Mouse (Mus musculus): Measurements from ENCODE around the gene Eml6. TPM values are rescaled to one million over a fixed set of nuclear protein-coding genes. Genes with fewer than 3 reads are reported as not detected.

The Eml6 gene
- polyA plus RNA-seq, 1 experiment from 2014 or later: 1.4 TPM

DNA sequence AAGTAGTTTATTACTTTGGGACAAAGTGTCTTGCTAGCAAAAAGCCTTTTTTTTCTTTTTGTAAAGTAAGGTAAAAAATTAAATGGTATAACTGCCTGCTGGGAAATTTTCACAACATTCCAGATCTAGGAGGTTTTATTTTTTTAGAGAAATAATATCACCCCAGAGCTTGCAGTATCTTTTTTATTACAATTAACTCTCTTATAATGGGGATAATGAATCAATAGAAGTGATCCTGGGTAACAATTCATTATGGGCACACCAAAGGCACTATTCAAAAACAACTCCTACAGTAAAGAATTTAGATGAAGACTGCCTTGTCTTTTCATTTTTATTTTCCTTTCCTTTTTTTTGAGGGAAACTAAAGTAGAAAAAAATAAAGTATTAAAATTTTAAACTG is 331.1 kb downstream of the Eml6 start:
- no peak for ATAC-seq (ENCODE audit: low FRiP score)
- Histone ChIP-seq H3K9me3 (no peaks in the 10 kb centered on the region), H3K4me3 (replicated peaks) (peak overlapping the region; percentile 17; the same call in 1 of the 2 replicates), H3K9ac (no peak overlapping the region), H3K27me3 (no peaks in the 10 kb centered on the region), H3K36me3 (replicated peaks) (no peaks in the 10 kb centered on the region), H3K27ac (no peak overlapping the region), H3K4me2 (peak overlapping the region; percentile 57; the same call in 1 of the 2 replicates), H3K4me1 (peaks cover 16% of the 10 kb centered on the region)

DNA sequence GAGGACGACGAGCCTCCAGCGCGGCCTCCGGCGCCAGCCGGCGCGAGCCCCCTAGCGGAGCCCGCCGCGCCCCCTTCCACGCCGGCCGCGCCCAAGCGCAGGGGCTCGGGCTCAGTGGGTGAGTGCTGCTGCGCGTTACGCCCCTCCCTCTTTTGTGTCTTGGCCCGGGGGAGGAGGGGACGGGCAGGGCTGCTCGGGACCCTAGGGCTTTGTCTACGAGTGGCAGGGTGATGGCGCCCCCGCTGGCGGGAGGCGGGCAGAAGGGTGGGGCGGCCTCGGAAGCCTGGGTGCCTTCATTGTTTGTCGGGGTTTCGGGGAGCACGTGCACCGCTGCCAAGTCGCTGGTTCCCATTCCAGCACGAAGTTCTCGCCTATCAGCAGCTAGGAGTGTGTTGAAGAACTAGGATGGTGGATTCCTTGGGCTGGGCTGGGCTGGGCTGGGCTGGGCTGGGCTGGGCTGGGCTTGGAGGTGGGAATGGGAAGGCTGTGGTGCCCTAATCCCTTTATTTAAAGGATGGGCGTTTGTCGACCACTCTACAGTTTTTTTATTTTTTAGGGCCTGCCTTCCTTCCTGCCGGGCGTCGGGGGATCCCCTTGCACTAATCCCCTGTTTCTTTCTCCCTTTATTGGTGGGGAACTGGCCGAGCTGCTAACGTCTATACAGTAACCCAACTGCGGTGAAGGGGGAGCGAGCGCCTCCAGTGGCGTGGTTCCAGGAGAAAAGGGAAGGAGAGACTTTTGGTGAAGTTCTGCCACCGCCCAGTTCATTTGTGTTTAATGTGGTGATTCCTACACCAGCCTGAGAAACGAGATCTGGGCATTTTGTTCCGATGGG is 332.0 kb downstream of the Eml6 start:
- Histone ChIP-seq H3K9me3 (no peaks in the 10 kb centered on the region), H3K27ac (peak overlapping the region; percentile 99), H3K9ac (peak overlapping the region; percentile 97), H3K4me1 (peaks cover 16% of the 10 kb centered on the region), H3K27me3 (no peaks in the 10 kb centered on the region), H3K4me2 (peak overlapping the region; percentile 57), H3K4me3 (replicated peaks) (peak overlapping the region; percentile 97), H3K36me3 (replicated peaks) (no peaks in the 10 kb centered on the region)
- peak; percentile 93 for ATAC-seq (ENCODE audit: low FRiP score)
- under 1% methylated on average over 53 of the region's 53 CpGs for WGBS

Other genes starting within 250 kb of the Eml6 start
- 0.06 and 0.13 TPM in 2 replicates for gene 4931440F15Rik, start 200.4 kb downstream of the Eml6 start, polyA plus RNA-seq (2016; fragmentation: Nextera tagmentation; extraction: Ambion mirVana)
- gene Sptbn1, start 242.1 kb upstream of the Eml6 start, polyA plus RNA-seq (2016; fragmentation: Nextera tagmentation; extraction: Ambion mirVana): 84.4 and 85.9 TPM in 2 replicates

All from forebrain, embryonic 12.5 days (tissue).